Mouse (Mus musculus): ENCODE measurements around the gene Hist1h2ag. TPM values are rescaled to one million over a fixed set of nuclear protein-coding genes. Genes with fewer than 3 reads are reported as not detected.

The Hist1h2ag gene
- total RNA-seq, 2 experiments from 2014 or later: 58.5 to 986 TPM

DNA sequence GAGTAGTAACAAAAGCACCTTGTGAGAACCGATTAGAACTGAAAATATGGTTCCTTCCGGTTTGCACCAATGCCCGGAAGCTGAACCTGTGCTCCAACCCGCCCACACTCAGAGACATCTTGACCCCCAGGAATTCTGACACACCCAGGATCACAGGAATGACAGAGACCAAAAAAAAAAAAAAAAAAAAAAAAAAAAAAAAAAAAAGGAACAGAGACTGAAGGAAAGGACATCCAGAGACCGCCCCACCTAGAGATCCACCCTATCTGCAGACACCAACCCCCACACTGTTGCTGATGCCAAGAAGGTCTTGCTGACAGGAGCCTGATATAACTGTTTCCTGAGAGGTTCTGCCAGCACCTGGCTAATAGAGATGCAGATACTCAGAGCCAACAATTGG is 50.2 kb downstream of the Hist1h2ag start:
- no peak for ATAC-seq (ENCODE audit: poor library complexity, severe bottlenecking)

Other genes starting within 250 kb of the Hist1h2ag start
- gene Hist1h2bq, start 232.7 kb downstream of the Hist1h2ag start, total RNA-seq (2015): 340 and 370 TPM in 2 replicates
- 37.2 and 71.4 TPM in 2 replicates for gene Hist1h2bq, start 232.7 kb downstream of the Hist1h2ag start, total RNA-seq (2017)
- 149 and 256 TPM in 2 replicates for gene Hist1h2ao, start 232.5 kb downstream of the Hist1h2ag start, total RNA-seq (2015)
- gene Hist1h2ao, start 232.5 kb downstream of the Hist1h2ag start, total RNA-seq (2017): 2,161 and 2,311 TPM in 2 replicates
- gene Hist1h4m, start 231.2 kb downstream of the Hist1h2ag start, total RNA-seq (2015): 67.9 and 71.7 TPM in 2 replicates
- 1,995 and 3,050 TPM in 2 replicates for gene Hist1h4m, start 231.2 kb downstream of the Hist1h2ag start, total RNA-seq (2017)
- 60.0 and 63.1 TPM in 2 replicates for gene Hist1h4n, start 210.7 kb downstream of the Hist1h2ag start, total RNA-seq (2015)
- 1,683 and 2,067 TPM in 2 replicates for gene Hist1h4n, start 210.7 kb downstream of the Hist1h2ag start, total RNA-seq (2017)
- 111 and 142 TPM in 2 replicates for gene Hist1h2ap, start 209.4 kb downstream of the Hist1h2ag start, total RNA-seq (2015)
- 857 and 1,070 TPM in 2 replicates for gene Hist1h2ap, start 209.4 kb downstream of the Hist1h2ag start, total RNA-seq (2017)
- gene Hist1h2br, start 209.2 kb downstream of the Hist1h2ag start, total RNA-seq (2015): 322 and 378 TPM in 2 replicates
- 273 and 294 TPM in 2 replicates for gene Hist1h2br, start 209.2 kb downstream of the Hist1h2ag start, total RNA-seq (2017)
- gene Zfp184, start 97.8 kb downstream of the Hist1h2ag start, total RNA-seq (2015): 0.23 and 0.36 TPM in 2 replicates
- 0.65 TPM in 1 of 2 replicates, not detected in the other for gene Zfp184, start 97.8 kb downstream of the Hist1h2ag start, total RNA-seq (2017)
- gene Pom121l2, start 61.8 kb downstream of the Hist1h2ag start, total RNA-seq (2015): not detected in 2 replicates
- not detected in 2 replicates for gene Pom121l2, start 61.8 kb downstream of the Hist1h2ag start, total RNA-seq (2017)
- gene Prss16, start 33.2 kb downstream of the Hist1h2ag start, total RNA-seq (2015): 3.7 and 4.3 TPM in 2 replicates
- gene Prss16, start 33.2 kb downstream of the Hist1h2ag start, total RNA-seq (2017): 2.8 and 5.2 TPM in 2 replicates
- 0.91 and 1.1 TPM in 2 replicates for gene Hist1h2ah, start 7.4 kb downstream of the Hist1h2ag start, total RNA-seq (2015)
- gene Hist1h2ah, start 7.4 kb downstream of the Hist1h2ag start, total RNA-seq (2017): 48.2 and 145 TPM in 2 replicates
- gene Hist1h2bk, start 7.1 kb downstream of the Hist1h2ag start, total RNA-seq (2015): 78.9 and 108 TPM in 2 replicates
- gene Hist1h2bk, start 7.1 kb downstream of the Hist1h2ag start, total RNA-seq (2017): 1,539 and 1,747 TPM in 2 replicates
- 34.9 and 43.5 TPM in 2 replicates for gene Hist1h4i, start 1.6 kb downstream of the Hist1h2ag start, total RNA-seq (2015)
- gene Hist1h4i, start 1.6 kb downstream of the Hist1h2ag start, total RNA-seq (2017): 115 and 127 TPM in 2 replicates
- 57.4 and 58.7 TPM in 2 replicates for gene Hist1h2bj, start 270 bp upstream of the Hist1h2ag start, total RNA-seq (2015)
- gene Hist1h2bj, start 270 bp upstream of the Hist1h2ag start, total RNA-seq (2017): 645 and 753 TPM in 2 replicates
- not detected in 2 replicates for gene Vmn1r188, start 41.5 kb upstream of the Hist1h2ag start, total RNA-seq (2015)
- gene Vmn1r188, start 41.5 kb upstream of the Hist1h2ag start, total RNA-seq (2017): not detected in 2 replicates
- not detected in 2 replicates for gene Vmn1r189, start 62.9 kb upstream of the Hist1h2ag start, total RNA-seq (2015)
- not detected in 2 replicates for gene Vmn1r189, start 62.9 kb upstream of the Hist1h2ag start, total RNA-seq (2017)
- not detected in 2 replicates for gene Vmn1r191, start 141.0 kb upstream of the Hist1h2ag start, total RNA-seq (2015)
- gene Vmn1r191, start 141.0 kb upstream of the Hist1h2ag start, total RNA-seq (2017): not detected in 2 replicates
- not detected in 2 replicates for gene Vmn1r192, start 148.2 kb upstream of the Hist1h2ag start, total RNA-seq (2015)
- 0.04 TPM in 1 of 2 replicates, not detected in the other for gene Vmn1r192, start 148.2 kb upstream of the Hist1h2ag start, total RNA-seq (2017)
- gene Vmn1r193, start 180.2 kb upstream of the Hist1h2ag start, total RNA-seq (2015): not detected in 2 replicates
- gene Vmn1r193, start 180.2 kb upstream of the Hist1h2ag start, total RNA-seq (2017): not detected in 2 replicates
- gene Vmn1r194, start 201.3 kb upstream of the Hist1h2ag start, total RNA-seq (2015): not detected in 2 replicates
- gene Vmn1r194, start 201.3 kb upstream of the Hist1h2ag start, total RNA-seq (2017): not detected in 2 replicates
- gene Vmn1r195, start 227.6 kb upstream of the Hist1h2ag start, total RNA-seq (2015): not detected in 2 replicates
- gene Vmn1r195, start 227.6 kb upstream of the Hist1h2ag start, total RNA-seq (2017): not detected in 2 replicates
- gene Vmn1r196, start 247.0 kb upstream of the Hist1h2ag start, total RNA-seq (2015): not detected in 2 replicates
- gene Vmn1r196, start 247.0 kb upstream of the Hist1h2ag start, total RNA-seq (2017): not detected in 2 replicates